ENCODE assay signal across 11 mouse cellular contexts in the genomic region with DNA sequence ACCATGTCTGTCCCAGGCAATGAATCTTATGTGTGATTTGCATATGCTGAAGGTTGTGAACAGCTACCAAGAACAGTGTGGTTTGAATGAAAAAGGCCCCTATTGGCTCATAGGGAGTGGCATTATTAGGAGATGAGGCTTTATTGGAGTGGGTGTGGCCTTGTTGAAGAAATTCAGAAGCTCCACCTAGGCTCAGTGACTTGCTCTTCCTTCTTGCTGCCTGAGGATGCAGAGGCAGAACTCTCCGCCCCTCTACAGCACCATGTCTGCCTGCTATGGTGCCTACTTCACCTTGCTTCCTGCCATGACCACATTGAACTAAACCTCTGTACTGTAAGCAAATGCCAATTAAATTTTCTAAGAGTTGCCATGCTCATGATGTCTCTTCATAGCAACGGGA. TPM values are rescaled to one million over a fixed set of nuclear protein-coding genes. Genes with fewer than 3 reads are reported as not detected.
A peak's percentile ranks its signal among the peaks of the same experiment; 100 is the strongest.
DNase-seq lines count a peak whose midpoint lies in the region; ATAC-seq and TF ChIP-seq lines count a peak whose summit lies in the region.
"Had no signal": no experiment of that assay in that cellular context is flagged by ENCODE, and none has a peak within 500 bp of the region (broad histone marks: within the 10 kb centered on the region; RNA-seq: fewer than 3 reads in every experiment).

No protein-coding gene starts in this region.

- peaks cover 19% of the 10 kb centered on the region for H3K36me3 ChIP-seq in E14TG2a.4 (ENCODE audit: insufficient read depth, low read length)
- no peaks in the 10 kb centered on the region; the same call in 1 of the 2 replicates for H3K36me3 ChIP-seq in liver, postnatal 0 days (replicated peaks; ENCODE audit: insufficient read depth, low read length)

- peak; percentile 80 for DNase-seq in 416B (ENCODE audit: low read depth)
- DNase-seq in liver, postnatal 0 days: no peak
- DNase-seq in cerebellum, adult 8-10 months: no peak
- no peak for DNase-seq in layer of hippocampus, adult 9-10 months (ENCODE audit: low spot score)
- no peak for DNase-seq in frontal cortex, postnatal 14 days (ENCODE audit: low spot score in 2 of 2)
- DNase-seq: gastrocnemius, adult 2 months; lung, postnatal 14 days; thymus, postnatal 14 days had no signal

- H3K4me1 ChIP-seq in E14TG2a.4 (replicated peaks; ENCODE audit: low read depth, low read length): peaks cover 57% of the 10 kb centered on the region
- H3K4me1 ChIP-seq in liver, postnatal 0 days (ENCODE audit: insufficient read depth): peaks cover 26% of the 10 kb centered on the region

- WGBS in liver, postnatal 0 days (ENCODE audit: insufficient replicate concordance): 67% methylated on average over 2 of the region's 2 CpGs

- TF ChIP-seq CTCF in E14TG2a.4 (conservative IDR thresholded peaks at IDR 0.05; ENCODE audit: low read length): no peak
- 0 out of 2 replicates have a peak, but pooled peaks have one; percentile 4 for TF ChIP-seq CTCF in liver, postnatal 0 days (IDR thresholded peaks at IDR 0.05; ENCODE audit: low read depth)

- no peaks in the 10 kb centered on the region for H3K9me3 ChIP-seq in E14TG2a.4 (ENCODE audit: low read length)
- no peaks in the 10 kb centered on the region for H3K9me3 ChIP-seq in liver, postnatal 0 days (ENCODE audit: low read length)
- H3K9me3 ChIP-seq: limb, embryonic 10.5 days had no signal

- peak overlapping the region; percentile 52; the same call in 1 of the 2 replicates for H3K27ac ChIP-seq in liver, postnatal 0 days (ENCODE audit: low read depth)

- H3K4me3 ChIP-seq in E14TG2a.4 (replicated peaks; ENCODE audit: low read length): peak overlapping the region; percentile 87
- no peak overlapping the region for H3K4me3 ChIP-seq in liver, postnatal 0 days (ENCODE audit: low read depth, low read length)

- no peaks in the 10 kb centered on the region for H3K27me3 ChIP-seq in E14TG2a.4 (ENCODE audit: insufficient read depth, low read length)
- H3K27me3 ChIP-seq in liver, postnatal 0 days (ENCODE audit: insufficient read depth, low read length): no peaks in the 10 kb centered on the region

- peak overlapping the region; percentile 82; the same call in 1 of the 2 replicates for H3K4me2 ChIP-seq in liver, postnatal 0 days (ENCODE audit: low read depth, low read length)

- no peak; the same call in 1 of the 2 replicates for TF ChIP-seq EP300 in liver, postnatal 0 days (IDR thresholded peaks at IDR 0.05; ENCODE audit: low read depth)

- ATAC-seq in erythroblast, adult 5-6 weeks (replicated peaks; ENCODE audit: low FRiP score, poor library complexity, severe bottlenecking): peak; percentile 81
- ATAC-seq in liver, postnatal 0 days: peak; percentile 26

- no peak overlapping the region; the same call in none of the 2 replicates for H3K9ac ChIP-seq in liver, postnatal 0 days (replicated peaks)

RNA-seq across cellular contexts. Expression of gene Mavs, which starts 1.3 kb away (rescaled TPM):
- 24.6 and 32.8 TPM in 2 replicates for total RNA-seq in erythroblast, adult 5-6 weeks (2015; ENCODE audit: low replicate concordance)
- 20.9 and 22.6 TPM in 2 replicates for total RNA-seq in erythroblast, adult 5-6 weeks (2017; ENCODE audit: low replicate concordance)
- polyA plus RNA-seq in liver, postnatal 0 days (2015; fragmentation: Nextera tagmentation; extraction: Ambion mirVana): 21.2 and 22.1 TPM in 2 replicates

RNA-seq across cellular contexts. Expression of gene Ap5s1, which starts 25.7 kb away (rescaled TPM):
- total RNA-seq in erythroblast, adult 5-6 weeks (2015; ENCODE audit: low replicate concordance): 18.2 and 36.5 TPM in 2 replicates
- total RNA-seq in erythroblast, adult 5-6 weeks (2017; ENCODE audit: low replicate concordance): 18.7 and 21.0 TPM in 2 replicates
- 19.5 TPM in 2 replicates for polyA plus RNA-seq in liver, postnatal 0 days (2015; fragmentation: Nextera tagmentation; extraction: Ambion mirVana)

RNA-seq across cellular contexts. Expression of gene Pank2, which starts 29.7 kb away (rescaled TPM):
- 16.3 and 29.0 TPM in 2 replicates for total RNA-seq in erythroblast, adult 5-6 weeks (2015; ENCODE audit: low replicate concordance)
- total RNA-seq in erythroblast, adult 5-6 weeks (2017; ENCODE audit: low replicate concordance): 14.0 and 26.5 TPM in 2 replicates
- 17.2 and 21.3 TPM in 2 replicates for polyA plus RNA-seq in liver, postnatal 0 days (2015; fragmentation: Nextera tagmentation; extraction: Ambion mirVana)

RNA-seq across cellular contexts. Expression of gene Spef1, which starts 45.5 kb away (rescaled TPM):
- total RNA-seq in erythroblast, adult 5-6 weeks (2015; ENCODE audit: low replicate concordance): 0.63 TPM in 1 of 2 replicates, not detected in the other
- 3.1 and 4.2 TPM in 2 replicates for total RNA-seq in erythroblast, adult 5-6 weeks (2017; ENCODE audit: low replicate concordance)
- polyA plus RNA-seq in liver, postnatal 0 days (2015; fragmentation: Nextera tagmentation; extraction: Ambion mirVana): 0.59 and 0.65 TPM in 2 replicates

RNA-seq across cellular contexts. Expression of gene Cdc25b, which starts 45.8 kb away (rescaled TPM):
- 160 and 210 TPM in 2 replicates for total RNA-seq in erythroblast, adult 5-6 weeks (2015; ENCODE audit: low replicate concordance)
- total RNA-seq in erythroblast, adult 5-6 weeks (2017; ENCODE audit: low replicate concordance): 363 and 459 TPM in 2 replicates
- polyA plus RNA-seq in liver, postnatal 0 days (2015; fragmentation: Nextera tagmentation; extraction: Ambion mirVana): 67.6 and 77.7 TPM in 2 replicates
